Mouse (Mus musculus) cerebellum, postnatal 10 days (tissue): ENCODE data around the gene Dgkg.

Source experiments
- DNase-seq, 2 experiments: peaks; one replicate each; pipeline ENCODE4 v3.0.0; 2021; ENCODE audit warnings: mixed read lengths in 2 of 2

The Dgkg gene

GRCm38 (mm10) chr16:22656533-22657444 is at the start of gene Dgkg:
Gene Dgkg, minus strand, starts transcription at chr16:22657221.
- DNase-seq: peak; percentile 56 to 61

- DNase-seq: peak; percentile 84 to 88
These were observed 47.9 kb upstream of the Dgkg start for GRCm38 (mm10) chr16:22704946-22705345.

DNA sequence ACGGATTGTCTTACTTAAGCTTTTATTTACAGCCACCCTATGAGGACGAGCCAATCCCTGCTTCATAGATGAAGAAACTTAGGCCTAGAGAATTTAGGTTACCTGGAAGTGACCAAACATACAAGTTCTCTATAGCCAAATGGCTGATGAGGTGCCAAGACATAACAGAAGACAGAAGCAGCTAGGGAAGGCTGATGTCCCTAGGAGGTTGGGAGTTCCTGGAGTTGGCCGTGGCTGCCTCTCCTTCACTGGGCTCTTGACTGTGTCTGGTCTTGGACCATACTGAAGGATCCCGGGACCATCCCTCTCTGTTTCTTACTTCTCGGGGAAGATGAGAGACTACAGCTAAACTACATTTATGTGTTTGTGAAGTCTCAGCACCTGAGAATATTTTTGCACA is 47.1 kb upstream of the Dgkg start:
- peak; percentile 16 to 20 for DNase-seq

- peak; percentile 82 to 88 for DNase-seq
These were observed 42.1 kb upstream of the Dgkg start for GRCm38 (mm10) chr16:22698846-22699760.

GRCm38 (mm10) chr16:22698101-22698500 is 41.1 kb upstream of the Dgkg start:
- no peak for DNase-seq

DNA sequence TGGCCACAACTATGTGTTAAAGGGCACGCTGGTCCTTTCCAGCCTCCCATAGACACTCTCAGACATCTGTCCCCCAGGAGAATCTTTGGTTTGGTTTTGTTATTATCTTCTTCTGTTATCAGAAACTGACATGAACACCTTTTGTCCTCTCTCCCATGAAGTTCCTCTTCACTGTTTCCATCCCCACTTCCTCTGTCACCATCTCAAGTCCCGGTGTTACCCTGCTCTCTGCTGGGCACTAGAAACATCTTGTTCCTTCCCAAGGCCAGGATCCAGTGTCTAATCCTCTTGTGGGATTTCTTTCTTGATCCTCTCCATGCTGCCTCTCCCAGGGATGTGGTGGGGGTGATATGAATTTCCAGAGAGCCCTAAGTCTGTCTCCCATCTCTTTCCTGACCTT is 32.6 kb upstream of the Dgkg start:
- DNase-seq: no peak

GRCm38 (mm10) chr16:22687711-22688230 is 30.8 kb upstream of the Dgkg start:
- DNase-seq: no peak

DNA sequence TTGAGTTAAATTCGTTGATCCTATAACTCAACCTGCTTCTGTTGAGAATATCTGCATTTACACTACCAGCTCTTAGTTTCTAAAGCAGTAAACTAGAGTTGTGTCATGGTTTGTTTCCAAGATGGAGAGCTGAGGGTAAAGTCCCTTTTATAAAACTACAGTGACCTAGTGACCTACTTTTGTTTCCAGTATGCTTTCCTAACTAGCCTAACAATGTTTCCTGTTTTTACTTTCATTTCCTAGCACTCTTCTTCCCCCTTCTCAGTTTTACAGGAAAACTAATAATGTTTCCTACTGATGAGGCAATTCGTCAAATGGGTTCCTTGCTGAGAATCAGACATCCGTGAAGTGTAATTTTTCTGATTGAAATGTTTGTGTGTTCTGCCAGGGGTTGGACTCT is 26.6 kb upstream of the Dgkg start:
- DNase-seq: no peak

DNA sequence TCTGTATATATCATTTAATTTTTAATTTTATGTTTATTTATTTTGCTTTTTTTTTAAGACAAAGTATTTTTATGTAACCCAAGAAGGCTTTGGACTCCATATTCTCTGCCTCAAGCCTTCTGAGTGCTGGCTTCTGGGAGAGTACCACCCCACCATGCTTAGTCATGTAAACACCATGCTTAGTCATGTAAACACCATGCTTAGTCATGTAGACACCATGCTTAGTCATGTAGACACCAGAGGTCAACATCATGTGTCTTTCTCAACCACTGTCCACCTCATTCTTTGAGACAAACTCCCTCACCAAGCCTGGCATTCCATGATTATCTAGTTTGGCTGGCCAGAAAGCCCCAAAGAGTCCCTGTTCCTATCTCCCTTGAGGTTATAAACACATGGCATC is 25.7 kb upstream of the Dgkg start:
- DNase-seq: no peak

DNA sequence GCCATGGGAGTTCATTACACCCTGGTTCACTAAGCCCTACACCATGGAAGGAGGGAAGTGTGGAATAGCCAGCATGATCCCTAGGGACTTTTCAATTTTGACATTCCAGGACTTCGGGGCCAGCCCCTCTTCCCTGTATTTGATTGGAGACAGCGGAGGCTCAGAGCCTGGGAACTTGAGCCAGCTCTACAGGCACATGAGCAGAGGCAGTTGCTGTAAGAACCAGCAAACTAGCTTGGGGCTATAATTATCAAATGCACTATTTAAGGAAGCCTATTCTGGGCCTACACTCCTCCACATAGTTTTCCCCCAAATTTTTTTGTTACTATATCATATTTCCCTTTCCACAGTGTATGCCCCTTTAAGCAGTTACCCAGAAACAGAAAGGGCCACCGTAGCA is 22.6 kb upstream of the Dgkg start:
- no peak for DNase-seq

DNA sequence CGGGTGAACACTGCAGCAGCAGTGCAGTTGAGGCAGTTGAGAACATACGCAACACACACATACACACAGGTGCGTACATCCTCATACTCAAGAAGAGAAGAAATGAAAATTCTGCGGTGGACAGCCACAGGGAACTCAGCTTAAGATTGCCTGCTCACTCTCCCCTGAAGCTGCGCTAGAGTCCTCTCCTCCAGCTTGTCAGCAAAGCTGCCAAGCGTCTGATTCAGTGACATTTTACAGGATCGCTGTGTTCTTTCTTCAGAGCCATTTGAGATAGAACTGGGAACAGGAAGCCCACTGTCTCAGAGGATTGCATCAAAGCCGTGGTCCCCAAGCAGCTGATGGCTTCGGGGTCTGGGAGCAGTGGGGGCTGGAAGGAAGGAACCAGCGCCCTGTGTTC is 17.6 kb upstream of the Dgkg start:
- no peak for DNase-seq

DNA sequence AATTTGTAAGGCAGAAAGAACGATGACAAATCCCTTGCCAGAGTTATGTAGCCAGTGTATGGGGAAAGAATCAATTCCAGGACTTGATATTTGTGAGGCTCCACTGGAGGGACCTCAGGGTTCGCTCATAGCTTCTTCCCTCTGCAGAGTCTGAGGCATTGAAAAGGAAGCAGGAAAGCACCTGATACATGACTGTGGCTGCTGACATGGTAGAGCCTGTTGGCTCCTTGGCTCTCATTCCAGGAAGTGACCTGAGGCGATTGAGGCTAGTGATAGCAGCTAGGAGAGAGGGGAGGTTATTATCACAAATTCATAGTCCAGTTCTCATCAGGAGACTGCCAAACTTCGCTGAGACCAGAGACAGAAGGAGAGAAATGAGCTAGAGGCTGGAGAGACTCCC is 17.1 kb upstream of the Dgkg start:
- no peak for DNase-seq

- DNase-seq: no peak
These were observed 7.0 kb upstream of the Dgkg start for GRCm38 (mm10) chr16:22664033-22664432.

GRCm38 (mm10) chr16:22663136-22663535 is 6.1 kb upstream of the Dgkg start:
- no peak for DNase-seq

DNA sequence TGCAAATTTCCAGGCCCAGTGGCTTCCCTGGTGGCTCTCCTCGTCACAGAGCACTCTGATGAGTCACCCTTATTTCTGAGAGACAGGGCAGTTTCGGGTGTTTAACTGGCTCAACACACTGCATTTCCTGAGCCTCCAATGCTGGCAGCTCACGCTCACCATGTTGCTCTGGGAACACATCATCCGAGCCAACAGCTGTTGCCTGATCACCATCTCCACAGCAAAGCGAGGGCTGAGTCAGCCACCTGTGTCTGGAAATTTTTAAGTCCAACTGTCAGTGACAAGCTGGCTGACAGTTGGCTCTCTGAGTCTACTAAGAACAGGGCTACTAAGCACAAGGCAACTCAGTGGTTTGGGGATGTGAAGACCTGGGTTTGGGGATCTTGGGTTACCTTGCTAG is 4.1 kb upstream of the Dgkg start:
- peak in 1 of 2 experiments; percentile 16 for DNase-seq

- DNase-seq: no peak
These were observed 1.1 kb upstream of the Dgkg start for GRCm38 (mm10) chr16:22657874-22658789.

DNA sequence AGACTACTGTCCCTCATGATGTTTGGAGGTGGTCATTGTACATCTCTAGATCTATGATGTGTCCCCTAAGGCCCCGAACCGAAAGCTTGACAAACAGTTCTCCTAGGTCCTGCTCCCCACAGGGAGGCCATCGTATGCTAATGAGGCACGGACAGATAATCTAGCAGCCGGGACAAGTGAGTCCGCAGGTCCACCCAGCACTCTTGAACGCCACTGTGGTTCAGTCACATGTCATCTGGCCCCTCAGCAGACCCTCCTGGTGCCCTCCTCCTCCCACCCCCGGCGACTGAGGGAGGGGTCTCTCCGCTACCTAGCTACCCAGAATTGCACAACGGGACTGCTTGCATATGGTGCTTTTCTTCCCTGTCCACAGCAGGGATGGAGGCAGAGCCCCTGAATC is 1.2 kb downstream of the Dgkg start:
- peak; percentile 16 to 20 for DNase-seq

GRCm38 (mm10) chr16:22655223-22655622 is 1.8 kb downstream of the Dgkg start:
- no peak for DNase-seq

GRCm38 (mm10) chr16:22654477-22654835 is 2.6 kb downstream of the Dgkg start:
- no peak for DNase-seq

- no peak for DNase-seq
These were observed 3.1 kb downstream of the Dgkg start for GRCm38 (mm10) chr16:22653817-22654476.

DNA sequence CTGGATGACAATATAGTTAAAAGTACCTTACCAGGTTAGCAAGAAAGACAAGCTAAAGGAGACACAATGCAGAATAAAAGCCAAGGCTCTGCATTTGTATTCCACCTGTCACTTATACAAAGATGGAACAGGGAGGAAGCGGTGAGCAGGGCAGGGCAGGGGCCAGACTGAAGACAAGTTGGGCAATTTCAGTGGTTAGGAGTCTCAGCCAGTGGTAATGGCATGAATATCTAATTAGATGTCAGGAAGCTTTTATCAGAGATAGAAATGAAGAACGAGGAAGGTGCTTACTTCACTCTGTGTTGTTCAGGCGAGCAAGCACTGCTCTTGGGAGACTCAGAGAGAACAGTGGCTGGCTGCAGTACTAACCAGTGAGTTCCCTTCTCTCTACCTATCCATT is 5.8 kb downstream of the Dgkg start:
- no peak for DNase-seq

DNA sequence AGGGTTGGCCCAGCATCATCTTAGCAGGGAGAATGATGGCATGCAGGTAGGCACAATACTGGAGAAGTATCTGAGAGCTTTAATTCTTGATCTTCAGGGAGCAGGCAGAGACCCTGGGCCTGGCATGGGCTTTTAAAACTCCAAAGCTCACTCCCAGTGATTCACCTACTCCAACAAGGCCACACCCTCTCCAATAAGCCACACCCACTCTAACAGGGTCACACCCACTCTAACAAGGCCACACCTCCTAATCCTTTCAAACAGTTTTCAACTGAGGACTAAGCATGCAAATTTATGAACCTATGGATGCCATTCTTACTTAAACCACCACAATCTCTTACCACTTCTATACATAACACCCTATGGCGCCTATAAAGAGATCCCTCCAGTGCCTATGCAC is 11.8 kb downstream of the Dgkg start:
- DNase-seq: no peak
